In the genomic region with DNA sequence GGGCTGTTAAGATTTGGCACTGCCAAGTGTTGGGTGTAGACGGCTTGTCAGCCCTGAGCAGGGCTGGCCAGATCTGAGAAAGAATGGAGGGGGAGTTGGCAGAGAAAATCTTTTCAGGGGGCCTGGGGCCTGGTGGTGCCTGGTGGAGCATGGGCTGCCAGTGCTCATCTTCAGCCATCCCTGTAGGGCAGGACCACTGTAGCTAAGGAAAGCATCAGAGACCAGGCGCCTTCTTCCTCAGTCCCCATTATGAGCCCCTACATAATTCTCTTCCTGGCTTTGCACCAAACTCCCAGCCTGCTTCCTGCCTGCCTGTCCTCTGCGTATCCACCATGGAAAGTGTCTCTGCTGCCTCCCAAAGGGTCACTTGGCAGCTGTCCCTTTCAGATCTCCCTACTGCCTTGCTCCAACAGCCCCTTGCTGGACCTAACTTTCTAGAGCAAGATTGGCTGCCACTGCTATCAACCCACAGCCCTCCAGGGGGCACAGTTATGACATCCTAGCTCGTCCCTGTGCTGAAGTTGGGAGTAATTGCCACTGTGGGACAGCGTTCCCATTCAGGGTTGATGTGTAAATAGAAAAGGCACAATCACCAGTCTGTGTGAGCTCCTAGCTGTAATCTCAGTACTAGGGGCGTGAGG, we compare ENCODE assay signal across 7 mouse cellular contexts. TPM values are rescaled to one million over a fixed set of nuclear protein-coding genes. Genes with fewer than 3 reads are reported as not detected.
A peak's percentile ranks its signal among the peaks of the same experiment; 100 is the strongest.
DNase-seq lines count a peak whose midpoint lies in the region; ATAC-seq and TF ChIP-seq lines count a peak whose summit lies in the region.

No protein-coding gene starts in this region.

- TF ChIP-seq CTCF in ES-Bruce4 (IDR thresholded peaks at IDR 0.05; ENCODE audit: low read depth, low read length): peak; percentile 65

- H3K27me3 ChIP-seq in ES-Bruce4 (ENCODE audit: control insufficient read depth, insufficient read depth, low read length, poor library complexity, severe bottlenecking): no peaks in the 10 kb centered on the region
- no peaks in the 10 kb centered on the region for H3K27me3 ChIP-seq in heart, embryonic 16.5 days (ENCODE audit: control insufficient read depth, insufficient read depth, low read length)
- H3K27me3 ChIP-seq in stomach, embryonic 16.5 days (ENCODE audit: control insufficient read depth, insufficient read depth, low read length): no peaks in the 10 kb centered on the region

- peak; percentile 29 for DNase-seq in A20 (ENCODE audit: low read depth, low spot score)
- peak; percentile 64 for DNase-seq in embryo, embryonic 9.5 days (ENCODE audit: extremely low spot score)
- DNase-seq in kidney, postnatal 14 days: peak; percentile 87
- DNase-seq in lung, postnatal 25 days (ENCODE audit: low spot score): peak; percentile 73

- H3K27ac ChIP-seq in ES-Bruce4 (ENCODE audit: insufficient read depth, low read length): no peak overlapping the region
- H3K27ac ChIP-seq in heart, embryonic 16.5 days (ENCODE audit: low read length): peak overlapping the region; percentile 61
- H3K27ac ChIP-seq in stomach, embryonic 16.5 days (ENCODE audit: low read length): peak overlapping the region; percentile 79

- H3K4me2 ChIP-seq in heart, embryonic 16.5 days (ENCODE audit: low read depth, low read length): no peak overlapping the region
- H3K4me2 ChIP-seq in stomach, embryonic 16.5 days (ENCODE audit: low read depth, low read length): no peak overlapping the region

- no peak overlapping the region for H3K4me3 ChIP-seq in ES-Bruce4 (ENCODE audit: low read depth, low read length)
- no peak overlapping the region for H3K4me3 ChIP-seq in heart, embryonic 16.5 days (ENCODE audit: low read length)
- H3K4me3 ChIP-seq in stomach, embryonic 16.5 days (replicated peaks; ENCODE audit: low read length): no peak overlapping the region

- H3K9ac ChIP-seq in ES-Bruce4 (ENCODE audit: low read depth, poor library complexity, severe bottlenecking): no peak overlapping the region
- H3K9ac ChIP-seq in heart, embryonic 16.5 days (ENCODE audit: low read length): no peak overlapping the region
- H3K9ac ChIP-seq in stomach, embryonic 16.5 days (ENCODE audit: low read length): peak overlapping the region; percentile 3; the same call in 1 of the 2 replicates

- H3K9me3 ChIP-seq in ES-Bruce4 (replicated peaks; ENCODE audit: control insufficient read depth, insufficient read depth, low read length, poor library complexity, severe bottlenecking): no peaks in the 10 kb centered on the region
- H3K9me3 ChIP-seq in heart, embryonic 16.5 days (replicated peaks; ENCODE audit: control insufficient read depth, low read length): no peaks in the 10 kb centered on the region
- H3K9me3 ChIP-seq in stomach, embryonic 16.5 days (replicated peaks; ENCODE audit: control insufficient read depth, low read length): no peaks in the 10 kb centered on the region

- TF ChIP-seq POLR2A in ES-Bruce4 (IDR thresholded peaks at IDR 0.05; ENCODE audit: insufficient read depth, low read length): no peak

- no peaks in the 10 kb centered on the region for H3K4me1 ChIP-seq in ES-Bruce4 (ENCODE audit: control insufficient read depth, insufficient read depth, low read length)
- H3K4me1 ChIP-seq in heart, embryonic 16.5 days (ENCODE audit: control insufficient read depth, insufficient read depth, low read length): peaks cover 22% of the 10 kb centered on the region
- H3K4me1 ChIP-seq in stomach, embryonic 16.5 days (ENCODE audit: control insufficient read depth, insufficient read depth, low read length): peaks cover 31% of the 10 kb centered on the region

- ATAC-seq in heart, embryonic 16.5 days (replicated peaks; ENCODE audit: extremely low read depth, insufficient read depth, low FRiP score): peak; percentile 74
- ATAC-seq in stomach, embryonic 16.5 days (ENCODE audit: insufficient read depth, low FRiP score): peak; percentile 70

- TF ChIP-seq EP300 in ES-Bruce4 (IDR thresholded peaks at IDR 0.05; ENCODE audit: insufficient read depth, low read depth, low read length): no peak

- H3K36me3 ChIP-seq in ES-Bruce4 (ENCODE audit: control insufficient read depth, insufficient read depth, low read length, poor library complexity, severe bottlenecking): no peaks in the 10 kb centered on the region
- H3K36me3 ChIP-seq in heart, embryonic 16.5 days (ENCODE audit: control insufficient read depth, insufficient read depth): no peaks in the 10 kb centered on the region
- H3K36me3 ChIP-seq in stomach, embryonic 16.5 days (ENCODE audit: control insufficient read depth, insufficient read depth, low read length): no peaks in the 10 kb centered on the region

- 23% methylated on average over 6 of the region's 6 CpGs for WGBS in heart, embryonic 16.5 days
- WGBS in stomach, embryonic 16.5 days: 17% methylated on average over 6 of the region's 6 CpGs

RNA-seq across cellular contexts. Expression of a gene that starts 39.2 kb away (rescaled TPM):
- 18.4 and 23.2 TPM in 2 replicates for polyA plus RNA-seq in ES-Bruce4 (2011; ENCODE audit: insufficient read depth, insufficient read length, low read depth, missing spikeins)
- polyA plus RNA-seq in heart, embryonic 16.5 days (2015; fragmentation: Nextera tagmentation; extraction: Ambion mirVana): 226 and 256 TPM in 2 replicates
- polyA plus RNA-seq in stomach, embryonic 16.5 days (2015; fragmentation: Nextera tagmentation; extraction: Ambion mirVana): 123 and 133 TPM in 2 replicates

Comparison
In these comparisons a context has a peak if more than half of its experiments do, and no peak if none do; other contexts are left out.
1. DNase-seq: peak in every context shown above with its lines; median percentile 87 in kidney, postnatal 14 days; 73 in lung, postnatal 25 days; 64 in embryo, embryonic 9.5 days; 29 in A20.